Mouse (Mus musculus) thymus, adult 2 months (tissue): ENCODE data around the gene Ncl. TPM values are rescaled to one million over a fixed set of nuclear protein-coding genes. Genes with fewer than 3 reads are reported as not detected.
"Not testable (repeated sequence)": the region's sequence is repeated elsewhere in the genome, so short reads cannot be mapped to it uniquely, and the experiment has no call there.

Source experiments
- DNase-seq: peaks from one replicate; pipeline ENCODE4 v3.0.0; 2021
- H3K27ac ChIP-seq: fragments of 200-500 bp; 2 replicates; pipeline ENCODE4 v1.5.1; 2012; ENCODE audit warnings: low read length, control low read depth; ENCODE audit not compliant: control insufficient read depth, insufficient read depth
- H3K27me3 ChIP-seq: fragments of 200-500 bp; 2 replicates; pipeline ENCODE4 v1.6.1; 2012; ENCODE audit warnings: mild to moderate bottlenecking, low read length, moderate library complexity, mixed read lengths; ENCODE audit not compliant: control insufficient read depth, insufficient read depth
- H3K36me3 ChIP-seq: fragments of 200-500 bp; 2 replicates; pipeline ENCODE4 v1.6.1; 2012; ENCODE audit warnings: mild to moderate bottlenecking, low read length, moderate library complexity; ENCODE audit not compliant: control insufficient read depth, insufficient read depth
- H3K4me1 ChIP-seq: fragments of 200-500 bp; replicated peaks from 2 replicates; pipeline ENCODE4 v1.6.1; 2012; ENCODE audit warnings: low read length; ENCODE audit not compliant: control insufficient read depth, insufficient read depth
- H3K4me3 ChIP-seq: fragments of 200-500 bp; 2 replicates; pipeline ENCODE4 v1.5.1; 2012; ENCODE audit warnings: mild to moderate bottlenecking, low read length, control low read depth, moderate library complexity; ENCODE audit not compliant: control insufficient read depth, insufficient read depth
- CTCF ChIP-seq: fragments of 200-500 bp; IDR thresholded peaks from 2 replicates; pipeline ENCODE4 v1.5.1; 2012; ENCODE audit warnings: mild to moderate bottlenecking, control low read depth, low read length, moderate library complexity, borderline replicate concordance; ENCODE audit not compliant: control insufficient read depth, poor library complexity, insufficient read depth; ENCODE audit errors: extremely low read depth
- POLR2A ChIP-seq: fragments of 200-500 bp; IDR thresholded peaks from 2 replicates; pipeline ENCODE4 v1.6.1; 2012; ENCODE audit warnings: mild to moderate bottlenecking, low read length, control low read depth, moderate library complexity; ENCODE audit not compliant: control insufficient read depth, poor library complexity, insufficient read depth; ENCODE audit errors: extremely low read depth
- WGBS: fragments of 180-500 bp; shearing (Covaris S2); methylation state at CpG from one replicate; pipeline ENCODE4 v1.1.7; 2018; 5-methylcytosine and 5-hydroxymethylcytosine counted together
- polyA plus RNA-seq: library from polyadenylated mRNA; depleted of rRNA; stranded (reverse); fragments of >200 nt; gene quantifications from 2 replicates; pipeline ENCODE4 v1.2.3, GENCODE M21; 2012

The Ncl gene
- polyA plus RNA-seq, 1 experiment: 17.0 TPM

DNA sequence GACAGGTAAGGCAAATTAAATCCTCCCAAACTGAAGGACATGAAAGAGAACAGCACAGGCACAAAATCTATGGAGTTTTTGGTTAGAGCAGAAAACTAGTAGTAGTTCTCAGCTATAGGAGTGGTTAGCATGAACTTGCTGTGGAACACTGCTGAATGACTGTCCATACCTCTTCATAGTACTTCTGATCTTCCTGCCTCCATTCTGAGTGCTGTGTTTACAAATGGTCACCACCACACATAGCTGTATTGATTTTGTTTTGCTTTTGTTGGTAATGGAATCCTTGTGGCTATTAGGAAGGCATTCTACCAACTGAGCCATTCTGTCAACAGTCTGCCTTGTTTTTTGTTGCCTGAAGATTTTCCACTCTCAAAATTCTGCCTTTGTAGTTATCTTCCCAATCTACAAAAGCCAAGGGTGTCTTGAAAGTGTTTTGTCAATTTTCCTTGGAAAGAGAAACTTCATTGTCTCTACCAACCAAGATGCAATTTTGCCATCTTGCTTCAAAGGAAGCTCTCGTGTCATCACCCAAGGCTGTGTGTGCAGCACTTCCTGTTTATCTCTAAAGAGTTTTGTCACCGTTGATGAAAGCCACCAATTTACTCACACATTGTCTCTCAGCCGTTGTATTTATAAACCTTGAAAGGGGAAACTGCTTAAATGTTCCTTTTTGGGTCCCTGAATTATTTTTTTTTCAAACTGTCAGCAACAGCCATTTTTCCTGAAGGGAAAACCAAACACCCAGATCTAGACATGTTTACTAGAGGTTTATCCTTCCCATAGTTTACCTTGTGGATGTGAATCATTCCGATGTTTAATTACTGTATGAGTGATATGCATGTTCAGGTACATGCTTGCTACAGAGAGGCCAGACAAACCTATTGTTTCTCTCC is 15.0 kb downstream of the Ncl start:
- 23% methylated on average over 4 of the region's 4 CpGs for WGBS

DNA sequence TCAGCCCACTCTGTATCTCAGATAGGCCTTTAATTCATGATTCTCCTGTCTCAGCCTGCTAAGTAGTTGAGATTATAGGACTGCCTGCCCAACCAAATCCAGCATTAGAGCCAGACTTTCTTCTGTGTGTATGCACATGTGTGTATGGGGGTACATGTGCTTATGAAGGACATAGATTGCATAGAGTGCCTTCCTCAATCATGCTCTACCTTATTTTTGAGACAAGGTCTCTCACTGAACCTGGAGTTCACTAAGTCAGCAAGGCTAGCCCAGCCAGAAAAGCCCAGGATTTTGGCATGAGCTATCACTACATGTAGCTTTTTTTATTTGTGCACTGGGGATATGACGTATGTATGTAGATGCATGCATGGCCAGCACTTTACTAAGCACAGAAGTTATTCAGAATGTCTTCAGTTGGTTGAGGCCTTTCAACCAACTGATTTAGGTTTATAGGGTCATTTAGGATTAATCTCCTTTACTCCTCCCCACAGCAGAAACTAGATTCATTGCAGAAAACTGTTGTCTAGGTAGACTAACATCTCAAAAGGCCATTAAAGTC is 16.0 kb downstream of the Ncl start:
- DNase-seq: no peak
- H3K36me3 ChIP-seq: peaks cover 8% of the 10 kb centered on the region
- H3K27me3 ChIP-seq: no peaks in the 10 kb centered on the region
- TF ChIP-seq POLR2A: no peak
- TF ChIP-seq CTCF: no peak
- H3K27ac ChIP-seq: no peak overlapping the region
- WGBS: 100% methylated on average over 1 of the region's 1 CpGs
- peaks cover 2% of the 10 kb centered on the region for H3K4me1 ChIP-seq
- H3K4me3 ChIP-seq: no peak overlapping the region

More for the DNA sequence above, 15.0 kb downstream of the Ncl start:
- H3K27me3 ChIP-seq: no peaks in the 10 kb centered on the region
- DNase-seq: peak; percentile 39
- H3K4me3 ChIP-seq: no peak overlapping the region
- peaks cover 2% of the 10 kb centered on the region for H3K4me1 ChIP-seq
- no peak for TF ChIP-seq CTCF
- no peak for TF ChIP-seq POLR2A
- peaks cover 19% of the 10 kb centered on the region for H3K36me3 ChIP-seq
- H3K27ac ChIP-seq: no peak overlapping the region; the same call in 1 of the 2 replicates

DNA sequence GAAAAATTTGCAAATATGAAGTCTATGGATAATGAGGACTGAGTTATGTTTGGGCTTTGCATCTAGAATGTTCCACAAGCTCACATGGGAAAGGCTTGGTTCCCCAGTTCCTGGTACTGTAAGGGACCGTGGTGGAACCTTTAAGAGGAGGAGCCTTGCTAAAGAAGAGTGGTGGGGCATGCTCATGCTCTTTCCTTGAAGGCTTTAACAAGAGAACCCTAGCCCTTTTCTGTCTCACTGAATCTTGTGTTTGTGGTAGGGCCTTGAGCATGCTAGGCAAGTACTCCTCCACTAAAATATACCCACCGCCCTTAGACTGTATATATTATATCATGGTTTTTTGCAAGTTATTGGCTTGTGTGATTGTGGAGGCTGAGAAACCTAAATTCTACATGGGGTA is 16.8 kb downstream of the Ncl start:
- Histone ChIP-seq H3K36me3 (peaks cover under 1% of the 10 kb centered on the region; the same call in 1 of the 2 replicates), H3K27ac (no peak overlapping the region), H3K4me1 (peaks cover 2% of the 10 kb centered on the region), H3K27me3 (no peaks in the 10 kb centered on the region), H3K4me3 (no peak overlapping the region)
- TF ChIP-seq POLR2A (no peak), CTCF (no peak)
- 85% methylated on average over 2 of the region's 2 CpGs for WGBS
- no peak for DNase-seq

DNA sequence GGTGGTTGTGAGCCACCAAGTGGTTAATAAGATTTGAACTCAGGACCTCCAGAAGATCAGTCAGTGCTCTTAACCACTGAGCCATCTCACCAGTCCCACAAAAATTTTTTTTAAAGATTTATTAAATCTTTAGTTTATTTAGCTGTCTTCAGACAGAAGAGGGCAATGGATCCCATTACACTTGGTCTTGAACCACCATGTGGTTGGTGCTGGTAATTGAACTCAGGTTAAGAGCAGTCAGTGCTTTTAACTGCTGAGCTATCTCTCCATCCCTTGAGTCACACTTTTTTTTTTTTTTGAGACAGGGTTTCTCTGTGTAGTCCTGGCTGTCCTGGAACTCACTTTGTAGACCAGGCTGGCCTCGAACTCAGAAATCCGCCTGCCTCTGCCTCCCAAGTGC is 18.1 kb downstream of the Ncl start:
- WGBS: 94% methylated on average over 2 of the region's 2 CpGs
- not testable (repeated sequence) for H3K27ac ChIP-seq, H3K27me3 ChIP-seq, H3K4me1 ChIP-seq, H3K36me3 ChIP-seq, DNase-seq, H3K4me3 ChIP-seq

DNA sequence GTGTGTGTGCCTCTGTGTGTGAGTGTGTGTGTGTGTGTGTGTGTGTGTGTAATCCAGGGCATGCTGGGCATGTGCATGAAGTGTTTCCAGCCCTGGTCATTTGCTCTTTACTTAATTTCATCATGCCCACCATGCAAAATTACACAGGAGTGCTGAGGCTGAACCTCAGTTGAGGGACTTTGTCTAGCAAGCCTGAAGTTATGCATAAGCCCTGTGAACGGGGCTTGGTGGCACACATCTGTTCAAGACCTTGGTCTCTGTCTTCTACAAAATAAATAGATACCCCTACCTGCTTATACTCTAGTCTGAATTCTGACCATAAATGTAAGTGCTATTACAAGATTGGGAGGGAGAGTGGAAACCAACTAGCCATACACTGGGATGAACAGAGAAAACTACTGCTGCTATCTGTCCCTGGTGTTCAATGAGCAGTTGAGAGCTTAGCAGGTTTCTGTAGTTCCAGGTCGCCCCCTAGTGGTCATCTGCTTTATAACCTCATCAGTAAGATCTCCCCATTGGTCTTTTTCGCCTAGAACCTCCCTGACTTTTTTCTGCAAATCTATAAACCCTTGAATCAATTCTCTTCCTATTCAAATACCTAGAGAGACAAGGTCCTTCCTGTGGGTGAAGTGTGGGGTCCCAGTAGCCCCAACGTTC is 19.9 kb downstream of the Ncl start:
- H3K27me3 ChIP-seq: no peaks in the 10 kb centered on the region
- 35% methylated on average over 4 of the region's 4 CpGs for WGBS
- no peak overlapping the region for H3K27ac ChIP-seq
- TF ChIP-seq POLR2A: no peak
- no peak for TF ChIP-seq CTCF
- H3K4me3 ChIP-seq: no peak overlapping the region
- no peaks in the 10 kb centered on the region for H3K36me3 ChIP-seq
- DNase-seq: peak; percentile 82
- H3K4me1 ChIP-seq: no peaks in the 10 kb centered on the region

DNA sequence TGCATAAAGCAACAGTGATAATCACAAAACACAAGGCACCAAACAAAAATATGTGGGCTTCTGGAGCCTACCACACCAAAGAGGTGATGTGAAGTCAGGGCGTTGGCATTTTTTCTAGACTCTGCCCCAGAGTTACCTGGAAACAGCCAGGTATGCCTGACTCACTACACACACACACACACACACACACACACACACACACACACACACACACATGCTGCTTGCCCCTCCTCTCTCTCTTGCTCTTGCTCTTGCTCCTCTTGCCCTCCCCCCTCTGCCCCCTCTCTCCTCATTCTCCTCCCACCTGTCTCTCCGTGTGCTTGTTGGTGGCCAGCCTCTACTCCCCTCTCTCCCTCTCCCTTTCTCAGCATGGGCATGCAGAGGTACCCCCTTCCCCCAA is 22.9 kb downstream of the Ncl start:
- H3K27me3 ChIP-seq: no peaks in the 10 kb centered on the region
- TF ChIP-seq CTCF: no peak
- no peak for TF ChIP-seq POLR2A
- H3K4me1 ChIP-seq: no peaks in the 10 kb centered on the region
- H3K4me3 ChIP-seq: no peak overlapping the region
- no peaks in the 10 kb centered on the region for H3K36me3 ChIP-seq
- 78% methylated on average over 2 of the region's 2 CpGs for WGBS
- DNase-seq: no peak
- H3K27ac ChIP-seq: no peak overlapping the region
